Mouse (Mus musculus): ENCODE results near the gene Gapvd1. TPM values are rescaled to one million over a fixed set of nuclear protein-coding genes. Genes with fewer than 3 reads are reported as not detected.

The Gapvd1 gene
- total RNA-seq, 2 experiments from 2014 or later: 96.2 to 104 TPM

DNA sequence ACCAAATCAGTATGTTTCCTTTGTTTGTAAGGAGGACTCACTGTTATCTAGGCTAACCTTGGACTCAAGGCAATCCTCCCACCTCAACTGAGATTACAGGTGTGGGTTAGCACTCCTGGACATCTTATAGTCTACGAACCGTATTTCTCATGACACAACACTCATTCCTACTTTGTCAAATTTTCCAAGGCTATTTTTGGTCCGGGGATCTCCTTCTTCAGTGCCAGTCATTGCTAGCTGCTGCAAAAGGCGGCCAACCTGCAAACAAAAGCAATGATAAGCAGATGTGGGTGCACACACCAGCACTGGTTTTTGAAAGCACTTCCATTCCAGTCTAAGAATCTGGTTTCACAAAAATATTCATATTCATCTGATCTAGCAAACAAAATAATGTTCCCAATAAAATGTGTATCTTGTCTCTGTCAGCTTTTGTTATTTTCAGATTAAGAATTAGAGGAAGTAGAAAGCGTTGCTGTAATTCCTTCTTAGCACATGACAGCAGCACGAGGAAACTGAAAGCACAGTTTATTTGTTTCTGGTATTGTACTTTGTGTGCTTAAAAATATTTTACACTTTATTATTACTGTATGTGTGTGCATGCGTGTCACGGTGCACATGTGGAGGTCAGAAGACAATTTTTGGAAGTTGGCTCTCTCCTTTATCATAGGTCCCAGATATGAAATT lies 27.8 kb downstream of the Gapvd1 start:
- no peak for DNase-seq (ENCODE audit: extremely low spot score in 1 of 2, low spot score in 1 of 2)

DNA sequence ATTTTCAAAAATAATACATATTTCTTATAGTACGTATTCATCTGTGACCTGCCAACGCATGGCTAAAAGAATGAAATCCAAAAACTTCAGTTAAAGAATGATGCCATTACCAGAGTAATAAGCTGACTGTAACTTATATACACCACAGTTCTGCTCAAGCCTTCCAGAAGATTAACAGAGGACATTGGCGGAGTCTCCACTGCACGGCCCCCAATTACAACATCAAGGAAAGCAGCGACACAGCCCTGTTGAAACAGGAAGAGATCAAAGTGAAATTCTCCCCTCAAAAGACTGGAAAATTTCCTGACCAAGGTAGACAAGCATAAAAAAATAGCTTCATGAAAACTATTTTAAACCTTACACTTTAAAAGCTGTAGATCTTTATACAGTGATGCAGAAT lies 29.8 kb downstream of the Gapvd1 start:
- no peak for DNase-seq (ENCODE audit: extremely low spot score in 1 of 2, low spot score in 1 of 2)

DNA sequence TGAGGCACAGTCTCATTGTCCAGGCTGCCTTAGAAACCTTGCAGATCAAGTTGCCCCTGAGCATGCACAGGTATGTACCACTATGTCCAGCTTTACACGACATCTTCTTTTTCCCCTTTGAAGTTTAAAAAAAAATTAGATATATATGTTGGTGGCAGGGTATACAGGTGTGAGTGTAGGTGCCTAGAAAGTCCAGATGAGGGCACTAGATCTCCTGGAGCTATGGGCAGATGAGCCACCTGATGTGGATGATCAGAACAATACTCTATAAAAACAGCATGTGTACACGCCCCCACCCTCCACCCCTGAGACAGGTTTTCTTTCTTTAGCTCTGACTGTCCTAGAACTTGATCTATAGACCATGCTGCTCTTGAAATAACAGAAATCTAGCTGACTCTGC lies 36.8 kb downstream of the Gapvd1 start:
- no peak for DNase-seq (ENCODE audit: extremely low spot score in 1 of 2, low spot score in 1 of 2)

DNA sequence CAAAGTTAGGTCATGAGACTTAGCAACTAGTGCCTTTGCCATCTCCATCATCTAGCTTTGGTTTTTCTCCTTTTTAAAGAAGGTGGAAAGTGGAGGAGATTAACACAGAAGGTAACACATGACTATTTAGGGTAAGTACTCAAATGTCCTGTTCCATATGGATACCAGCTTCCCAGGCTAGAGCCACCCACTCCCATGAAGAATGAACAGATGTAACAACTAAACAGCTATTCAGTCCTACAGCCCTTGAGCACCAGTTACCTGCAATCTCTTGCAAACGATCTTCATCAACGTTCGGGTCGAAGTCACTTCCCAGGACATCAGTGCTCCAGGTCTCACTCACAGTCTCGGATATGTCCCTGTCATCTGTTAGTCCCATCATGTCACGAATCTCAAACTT lies 43.1 kb downstream of the Gapvd1 start:
- no peak for DNase-seq (ENCODE audit: extremely low spot score in 1 of 2, low spot score in 1 of 2)

DNA sequence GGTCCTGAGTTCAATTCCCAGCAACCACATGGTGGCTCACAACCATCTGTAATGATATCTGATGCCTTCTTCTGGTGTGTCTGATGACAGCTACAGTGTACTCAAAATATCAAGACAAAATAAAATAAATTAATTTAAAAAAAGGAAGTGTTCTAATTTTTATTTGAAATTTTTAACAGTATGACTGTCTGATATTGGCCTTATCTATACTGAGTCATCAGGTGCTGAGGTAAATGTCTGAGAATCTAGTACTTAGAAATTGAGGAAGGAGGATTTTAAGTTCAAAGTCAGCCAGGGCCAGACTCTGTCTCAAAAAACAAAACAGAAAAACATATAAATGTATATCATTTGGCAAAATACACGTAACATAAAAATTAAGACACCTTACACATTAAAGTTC lies 46.4 kb downstream of the Gapvd1 start:
- DNase-seq (ENCODE audit: extremely low spot score in 1 of 2, low spot score in 1 of 2): no peak

DNA sequence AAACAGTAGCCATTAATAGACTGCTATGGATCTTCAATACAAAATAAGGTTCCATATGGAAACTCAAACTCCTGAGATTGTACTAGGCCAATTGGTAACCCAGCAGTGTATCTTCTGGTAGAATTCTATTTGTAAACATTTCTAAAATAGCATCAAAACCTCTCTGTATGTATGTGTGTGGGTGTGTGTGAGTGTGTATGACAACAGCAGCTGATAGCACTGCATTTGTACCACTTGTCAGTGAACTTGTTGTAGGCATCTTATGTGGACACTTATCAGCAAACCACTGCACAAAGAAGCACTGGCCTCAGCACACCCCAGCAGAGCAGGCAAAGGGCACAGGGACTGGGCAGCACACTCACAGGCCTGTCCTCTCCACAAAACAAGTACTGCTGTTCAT lies 58.4 kb downstream of the Gapvd1 start:
- no peak for DNase-seq (ENCODE audit: extremely low spot score in 1 of 2, low spot score in 1 of 2)

DNA sequence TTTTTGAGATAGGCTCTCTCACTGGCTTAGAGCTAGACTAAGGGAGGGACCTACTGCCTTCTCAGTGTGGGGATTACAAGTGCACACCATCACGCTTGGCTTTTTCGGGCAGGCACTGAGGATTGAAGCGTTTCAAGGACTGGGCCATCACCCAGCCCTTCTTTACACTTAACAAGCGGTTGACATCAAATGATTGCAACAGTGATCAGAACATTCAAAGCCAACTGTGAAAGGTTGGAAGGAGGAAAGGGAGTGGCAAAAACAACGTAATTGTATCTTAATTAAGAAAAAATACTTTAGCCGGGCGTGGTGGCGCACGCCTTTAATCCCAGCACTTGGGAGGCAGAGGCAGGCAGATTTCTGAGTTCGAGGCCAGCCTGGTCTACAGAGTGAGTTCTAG lies 62.2 kb downstream of the Gapvd1 start:
- DNase-seq (ENCODE audit: extremely low spot score in 1 of 2, low spot score in 1 of 2): no peak

DNA sequence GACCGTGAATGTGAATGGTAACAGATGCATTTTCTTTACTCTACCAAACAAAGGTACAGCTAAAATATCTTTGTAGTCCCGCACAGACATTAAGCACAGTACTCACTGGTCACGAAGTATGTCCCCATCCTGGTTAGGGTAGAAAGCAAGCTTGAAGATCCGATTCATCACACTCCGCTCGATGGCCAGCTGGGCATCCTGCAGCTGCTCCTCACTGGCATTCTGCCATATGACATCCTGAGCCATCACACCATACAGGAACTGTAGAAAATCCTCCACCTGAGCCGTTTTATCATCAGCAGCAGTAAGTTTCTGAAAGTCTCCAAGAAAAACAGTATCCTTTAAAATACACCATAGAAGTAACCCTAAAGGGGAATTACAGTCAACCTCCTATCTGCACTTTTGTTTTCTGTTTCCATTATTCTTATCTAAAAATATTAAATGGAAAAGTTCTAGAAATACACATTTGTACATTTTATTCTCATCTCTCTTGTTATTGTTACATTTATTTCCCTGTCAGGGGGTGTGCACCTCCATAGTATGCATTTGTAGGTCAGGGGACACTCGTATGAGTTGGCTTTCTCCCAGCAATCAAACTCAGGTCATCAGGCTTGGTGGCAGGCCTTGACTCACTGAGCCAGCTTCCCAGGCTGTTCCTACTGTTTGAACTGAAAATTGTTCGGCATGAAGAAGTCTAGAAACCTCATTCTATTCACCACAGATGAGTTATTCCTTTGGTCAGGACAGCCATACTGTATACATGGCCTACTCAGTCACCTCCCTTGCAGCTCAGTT lies 70.8 kb downstream of the Gapvd1 start:
- DNase-seq (ENCODE audit: extremely low spot score in 1 of 2, low spot score in 1 of 2): no peak

DNA sequence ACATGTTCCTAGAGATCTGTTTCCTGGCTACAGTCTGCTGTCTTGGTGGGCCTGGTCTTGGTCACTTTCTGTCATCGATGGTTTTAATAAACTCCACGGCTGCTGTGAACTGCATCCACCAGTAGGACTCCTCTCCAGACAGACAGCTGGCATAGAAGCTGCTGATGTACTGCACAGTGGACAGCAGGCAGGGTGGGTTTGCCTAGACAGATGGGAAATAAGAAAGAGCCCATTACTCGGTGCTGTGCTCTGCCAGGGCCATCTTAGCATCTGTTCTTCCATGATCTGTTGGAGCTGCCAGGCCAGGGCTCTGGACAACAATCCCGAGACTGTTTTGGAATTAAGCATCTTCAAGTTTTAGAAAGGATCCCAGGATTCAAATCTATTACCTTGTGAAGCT lies 77.1 kb downstream of the Gapvd1 start:
- DNase-seq (ENCODE audit: extremely low spot score in 1 of 2, low spot score in 1 of 2): no peak

DNA sequence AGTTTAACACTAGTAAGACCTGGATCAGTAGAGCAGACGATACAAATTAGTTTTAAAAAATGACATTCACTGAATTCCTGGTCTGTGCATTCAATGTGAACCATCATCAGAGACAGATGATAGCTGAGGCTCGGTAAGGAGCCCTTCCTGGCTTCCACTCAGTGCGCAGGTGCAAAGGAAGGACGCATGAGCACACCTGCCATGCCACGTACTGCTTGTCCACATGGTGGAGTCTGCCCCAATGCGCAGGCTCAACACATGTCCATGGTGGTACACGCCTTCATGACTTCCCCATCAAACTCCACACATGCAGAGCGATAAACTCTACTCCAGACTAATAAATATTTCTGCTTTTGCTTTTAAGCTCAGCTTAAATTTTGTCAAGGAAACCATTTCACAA lies 78.0 kb downstream of the Gapvd1 start:
- DNase-seq (ENCODE audit: extremely low spot score in 1 of 2, low spot score in 1 of 2): no peak

DNA sequence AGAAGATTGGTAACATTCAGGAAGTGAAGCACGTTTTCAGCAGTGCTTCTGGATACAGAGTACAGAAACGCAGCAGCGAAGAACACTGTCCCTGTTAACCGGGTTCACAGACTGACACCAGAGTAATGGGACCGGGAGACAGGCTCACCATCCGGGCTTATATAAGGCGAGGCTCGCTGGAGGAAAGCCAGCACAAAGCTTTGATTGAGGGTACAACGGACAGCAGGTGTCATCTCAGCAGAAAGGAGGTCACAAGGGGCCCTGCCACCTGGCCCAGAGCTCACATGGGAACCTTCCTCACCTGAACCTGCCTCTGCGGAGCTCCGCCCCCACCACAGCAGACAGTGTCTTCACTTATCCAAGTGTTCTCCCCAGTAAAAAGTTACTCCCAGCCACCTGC lies 81.2 kb downstream of the Gapvd1 start:
- DNase-seq (ENCODE audit: extremely low spot score in 1 of 2, low spot score in 1 of 2): no peak

DNA sequence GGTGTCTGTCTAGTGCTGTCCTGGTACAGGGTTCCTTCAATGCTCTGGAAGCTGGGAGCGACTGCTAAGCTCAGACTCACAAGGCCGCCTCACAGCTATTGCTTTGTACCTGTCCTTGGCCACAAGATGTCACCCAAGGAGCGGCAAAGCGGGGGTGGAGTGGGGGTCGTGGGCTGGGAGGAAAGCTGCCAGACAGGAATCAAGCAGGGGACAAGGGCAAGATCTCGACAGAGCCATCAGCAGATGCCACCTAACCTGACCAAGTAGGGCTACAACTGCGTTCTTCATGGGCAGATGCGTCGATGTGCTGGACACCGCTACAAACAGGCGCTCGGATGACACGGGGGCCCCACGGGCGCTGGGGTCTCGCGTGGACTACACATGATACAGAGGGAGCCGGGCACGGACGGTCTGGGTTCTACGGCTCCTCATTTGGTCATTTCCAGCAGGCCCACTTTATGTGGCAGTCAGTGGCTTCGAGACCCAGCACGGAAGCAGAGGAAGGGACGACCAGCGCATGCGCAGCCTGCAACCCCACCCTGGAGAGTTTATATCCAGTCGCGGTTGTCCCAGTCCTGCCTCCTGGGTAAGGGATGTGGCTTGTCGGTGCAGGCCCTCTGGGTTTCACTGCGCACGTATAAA lies 83.5 kb downstream of the Gapvd1 start:
- DNase-seq (ENCODE audit: extremely low spot score in 1 of 2, low spot score in 1 of 2): peak in 1 of 2 experiments; percentile 44

DNA sequence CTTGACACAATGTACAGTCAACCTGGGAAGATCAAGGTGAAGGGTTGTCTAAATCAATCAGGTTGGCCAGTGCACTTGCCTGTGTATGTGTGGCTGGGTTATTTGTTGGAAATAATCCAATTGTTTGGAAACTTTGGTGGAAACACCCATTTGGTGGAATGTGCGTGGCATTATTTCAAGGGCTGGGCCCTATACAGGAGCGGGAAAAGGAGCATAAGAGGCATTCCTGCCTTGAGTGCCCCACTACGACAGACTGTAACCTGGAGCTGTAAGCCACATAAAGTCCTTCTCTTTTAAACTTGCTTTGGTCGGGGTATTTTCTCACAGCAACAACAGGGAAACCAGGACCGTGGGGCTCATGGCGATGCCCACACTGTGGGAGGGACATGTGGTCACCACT lies 84.6 kb downstream of the Gapvd1 start:
- no peak for DNase-seq (ENCODE audit: extremely low spot score in 1 of 2, low spot score in 1 of 2)

DNA sequence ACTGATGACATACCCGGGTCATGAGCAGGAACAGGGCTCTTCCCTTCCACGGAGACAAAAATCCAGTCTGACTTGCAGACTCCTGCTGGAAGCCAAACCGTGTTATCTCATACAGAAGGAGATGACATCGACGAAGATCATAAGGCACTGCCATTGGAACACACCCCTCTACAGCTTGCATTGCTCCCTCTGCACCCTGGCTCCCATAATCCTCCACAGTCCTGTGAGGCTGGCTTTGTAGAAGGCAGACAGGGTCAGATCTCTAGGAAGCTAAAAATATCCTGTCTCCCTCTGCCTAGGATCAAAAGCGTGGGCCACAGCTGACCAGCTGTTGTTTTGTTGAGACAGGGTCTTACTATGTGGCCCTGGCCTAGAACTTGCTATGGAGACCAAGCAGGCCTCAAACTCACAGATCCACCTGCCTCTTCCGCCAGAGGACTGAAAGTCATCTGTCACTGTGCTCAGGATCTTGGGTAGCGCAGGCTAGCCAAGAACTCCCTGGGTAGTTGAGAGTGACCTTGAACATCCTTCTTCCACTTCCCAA lies 85.8 kb downstream of the Gapvd1 start:
- DNase-seq (ENCODE audit: extremely low spot score in 1 of 2, low spot score in 1 of 2): no peak

DNA sequence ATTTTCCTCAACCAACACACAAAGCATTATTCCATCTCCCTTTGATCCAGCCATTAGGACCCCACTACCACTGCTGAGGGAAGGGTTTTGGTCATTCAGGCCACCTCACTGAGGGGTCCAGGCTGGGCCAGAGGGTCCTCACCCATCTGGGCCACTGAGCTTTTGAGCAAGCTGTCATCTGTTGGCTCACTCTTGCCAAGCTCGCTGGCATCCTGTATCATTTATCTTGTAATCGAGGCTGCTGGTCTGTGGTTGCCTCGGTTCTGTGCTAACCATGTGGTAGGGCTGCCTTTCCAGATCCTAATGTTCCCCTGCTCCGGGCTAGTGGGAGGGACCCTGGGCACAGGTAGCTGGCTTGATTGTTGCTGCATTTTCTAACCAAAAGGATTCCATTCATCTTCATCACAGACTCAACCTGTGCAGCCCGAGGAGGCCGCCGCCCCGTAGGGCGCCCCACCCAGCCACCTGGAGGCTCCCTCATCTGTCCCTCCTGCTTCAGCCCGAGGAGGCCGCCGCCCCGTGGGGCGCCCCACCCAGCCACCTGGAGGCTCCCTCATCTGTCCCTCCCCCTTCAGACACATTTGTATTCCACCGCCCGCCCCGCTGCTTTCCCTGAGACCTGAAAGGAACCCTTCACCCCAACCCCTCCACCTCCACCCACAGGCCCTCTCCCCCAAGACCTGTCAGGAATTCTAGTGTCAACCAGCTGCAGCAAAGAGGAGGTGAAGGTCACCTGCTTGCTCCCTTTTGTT lies 86.4 kb downstream of the Gapvd1 start:
- peak in 1 of 2 experiments; percentile 18 for DNase-seq (ENCODE audit: extremely low spot score in 1 of 2, low spot score in 1 of 2)

DNA sequence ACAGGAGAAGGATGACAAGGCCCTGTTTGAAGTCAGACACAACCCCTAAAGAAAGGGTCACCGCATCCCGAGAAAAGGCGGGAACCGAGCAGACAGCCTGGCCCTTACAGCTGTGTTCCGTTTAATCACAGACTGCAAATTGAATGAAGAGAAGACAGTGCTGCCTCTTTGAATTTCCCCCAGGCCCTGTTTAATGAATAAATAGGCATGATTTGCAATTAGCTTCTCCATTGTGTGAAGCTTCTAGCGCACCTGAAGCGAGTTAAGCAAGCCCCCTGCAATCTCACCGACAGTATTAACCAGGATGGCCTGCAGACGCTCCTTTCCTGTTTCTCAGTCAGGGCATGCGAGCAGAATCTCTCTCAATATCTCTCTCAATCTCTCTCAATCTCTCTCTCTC lies 87.2 kb downstream of the Gapvd1 start:
- DNase-seq (ENCODE audit: extremely low spot score in 1 of 2, low spot score in 1 of 2): no peak

DNA sequence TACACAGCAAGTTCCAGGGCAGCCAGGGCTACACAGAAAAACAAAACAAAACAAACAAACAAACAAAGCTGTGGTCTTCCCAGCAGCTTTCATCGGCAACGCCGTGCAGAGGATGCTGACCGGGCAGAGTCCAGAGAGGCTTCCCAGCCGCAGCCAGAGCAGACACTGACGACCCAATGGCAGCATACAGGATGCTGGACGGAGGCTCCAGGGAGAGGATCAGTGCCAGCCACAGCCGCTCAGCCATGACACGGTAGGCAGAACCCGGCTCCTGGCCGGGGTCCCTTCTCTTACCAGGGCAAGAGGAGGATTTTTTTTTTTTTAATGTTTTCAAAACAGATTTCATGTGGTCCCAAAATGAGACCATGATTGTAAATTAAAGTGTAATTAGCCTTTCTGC lies 107.6 kb downstream of the Gapvd1 start:
- no peak for DNase-seq (ENCODE audit: extremely low spot score in 1 of 2, low spot score in 1 of 2)

DNA sequence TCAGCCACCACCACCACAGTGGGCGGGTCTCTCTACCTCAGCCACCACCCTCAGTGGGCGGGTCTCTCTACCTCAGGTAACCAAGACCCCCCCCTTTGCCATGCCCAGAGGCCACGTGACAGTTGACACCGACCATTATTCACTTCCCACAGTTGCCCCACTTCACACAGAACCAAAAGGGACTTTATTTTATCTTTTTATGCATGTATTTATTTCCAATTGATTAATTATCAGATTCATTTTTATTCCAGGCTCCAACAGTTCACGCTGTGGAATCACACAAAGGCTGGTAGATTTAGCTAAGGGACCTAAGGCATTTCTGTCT lies 108.5 kb downstream of the Gapvd1 start:
- DNase-seq (ENCODE audit: extremely low spot score in 1 of 2, low spot score in 1 of 2): no peak

DNA sequence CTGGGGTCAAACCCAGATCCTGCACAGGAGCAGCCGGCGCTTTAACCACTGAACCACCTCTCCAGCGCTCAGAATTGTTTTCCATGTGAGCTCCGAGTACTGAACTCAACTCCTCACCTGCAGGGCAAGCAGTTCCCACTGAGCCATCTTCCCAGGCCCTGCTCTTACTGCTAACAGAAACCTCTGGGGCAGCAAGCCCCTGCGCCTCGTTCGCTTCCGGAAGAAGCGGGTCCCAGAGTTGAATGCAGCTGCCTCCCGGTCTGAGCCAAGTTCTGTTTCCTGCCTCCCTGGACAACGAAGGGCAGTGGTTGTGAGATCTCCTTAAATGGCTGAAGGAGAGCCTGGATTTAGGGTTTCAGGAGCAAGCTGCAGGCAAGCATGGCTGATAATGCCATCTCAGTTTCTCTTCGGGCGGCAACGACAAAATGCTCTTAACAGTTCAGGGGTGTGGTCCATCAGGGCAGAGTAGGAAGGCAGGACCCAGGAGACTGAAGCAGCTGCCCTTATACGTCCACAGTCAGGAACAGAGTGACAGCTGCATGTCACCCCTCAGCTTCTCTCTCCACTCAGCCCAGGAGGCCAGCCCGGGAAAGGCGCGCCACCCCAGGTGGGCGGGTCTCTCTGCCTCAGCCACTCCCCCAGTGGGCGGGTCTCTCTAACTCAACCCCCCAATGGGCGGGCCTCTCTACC lies 109.0 kb downstream of the Gapvd1 start:
- no peak for DNase-seq (ENCODE audit: extremely low spot score in 1 of 2, low spot score in 1 of 2)

Data from layer of hippocampus, postnatal 25 days (tissue).